Mouse (Mus musculus) testis, postnatal 14 days (tissue): ENCODE results near the gene Adtrp.

Experiments
- DNase-seq: peaks from one replicate; pipeline ENCODE4 v3.0.0; 2021; ENCODE audit warnings: low spot score

Gene Adtrp

GRCm38 (mm10) chr13:41847516-41848126 lies at the start of gene Adtrp:
TSS of gene Adtrp (minus strand) at chr13:41847684.
- no peak for DNase-seq

GRCm38 (mm10) chr13:41892016-41892415 lies 44.5 kb upstream of the Adtrp start:
- DNase-seq = no peak

DNA sequence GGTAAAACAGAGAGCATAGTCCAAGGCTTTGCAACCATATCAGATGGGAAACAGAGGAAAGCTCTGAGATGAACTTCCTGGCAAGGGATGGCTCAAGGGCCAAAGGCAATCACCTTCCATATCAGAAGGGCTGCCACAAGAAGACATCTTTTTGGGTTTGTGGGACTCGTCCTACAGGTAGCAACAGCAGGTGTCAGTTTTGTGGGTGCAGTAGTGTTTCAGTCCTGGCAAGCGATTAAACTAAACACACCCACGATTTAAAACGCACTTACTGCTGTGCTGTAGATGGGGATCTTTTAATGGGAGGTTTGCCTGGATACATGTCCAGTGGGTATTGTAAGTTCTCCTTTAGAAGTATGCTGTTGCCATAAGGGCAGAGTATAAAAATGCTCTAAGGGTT lies 43.1 kb upstream of the Adtrp start:
- no peak for DNase-seq

GRCm38 (mm10) chr13:41890111-41890600 lies 42.7 kb upstream of the Adtrp start:
- DNase-seq = no peak

- no peak for DNase-seq
Measured at GRCm38 (mm10) chr13:41888644-41889043, 41.2 kb upstream of the Adtrp start.

DNA sequence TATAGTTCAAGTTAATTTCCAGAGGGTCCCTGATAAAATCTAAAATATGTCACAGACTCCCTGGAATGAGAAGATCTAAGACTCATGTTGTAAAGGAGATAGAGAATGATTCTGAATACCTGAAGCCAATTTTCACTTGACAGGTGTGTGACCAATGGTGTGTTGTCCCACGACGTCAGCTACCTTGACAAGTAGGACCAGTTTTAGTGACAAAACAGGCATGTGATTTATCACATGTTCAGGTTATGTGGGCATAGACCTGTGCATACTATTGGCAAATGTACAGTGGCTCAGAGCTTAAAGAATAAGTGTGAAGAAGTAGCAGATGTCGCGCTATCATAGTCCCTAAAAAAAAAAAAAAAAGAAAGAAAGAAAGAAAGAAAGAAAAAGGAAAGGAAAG lies 38.6 kb upstream of the Adtrp start:
- DNase-seq = no peak

DNA sequence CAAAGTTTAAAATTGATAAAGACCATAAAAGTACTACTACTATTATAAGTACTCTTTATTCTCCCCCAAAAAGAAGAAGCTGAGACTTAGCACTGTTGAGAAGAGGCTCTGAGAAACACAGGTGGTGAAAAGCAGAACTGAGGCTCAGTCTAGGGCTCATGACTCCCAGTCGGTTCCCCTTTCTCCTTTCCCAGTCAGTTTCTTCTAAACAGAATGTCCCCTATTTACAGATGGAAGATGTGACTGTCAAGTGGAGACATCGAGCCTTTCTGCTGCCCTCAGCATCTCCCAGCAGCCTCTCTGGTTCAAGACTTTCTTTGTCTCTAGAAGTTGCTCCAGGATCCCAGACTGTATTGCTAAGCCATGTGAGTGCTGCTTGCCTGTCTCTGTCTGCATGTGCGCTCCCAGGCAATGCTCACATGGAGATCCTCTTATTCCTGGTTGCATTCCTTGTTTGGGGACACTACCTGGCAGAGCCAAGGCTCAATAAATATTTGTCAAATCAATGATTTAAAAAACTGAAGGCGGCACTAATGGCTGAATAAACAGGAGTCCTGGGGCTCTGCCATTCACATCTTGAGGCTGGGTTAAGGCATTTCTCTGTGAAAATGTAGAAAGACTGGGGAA lies 36.3 kb upstream of the Adtrp start:
- no peak for DNase-seq

DNA sequence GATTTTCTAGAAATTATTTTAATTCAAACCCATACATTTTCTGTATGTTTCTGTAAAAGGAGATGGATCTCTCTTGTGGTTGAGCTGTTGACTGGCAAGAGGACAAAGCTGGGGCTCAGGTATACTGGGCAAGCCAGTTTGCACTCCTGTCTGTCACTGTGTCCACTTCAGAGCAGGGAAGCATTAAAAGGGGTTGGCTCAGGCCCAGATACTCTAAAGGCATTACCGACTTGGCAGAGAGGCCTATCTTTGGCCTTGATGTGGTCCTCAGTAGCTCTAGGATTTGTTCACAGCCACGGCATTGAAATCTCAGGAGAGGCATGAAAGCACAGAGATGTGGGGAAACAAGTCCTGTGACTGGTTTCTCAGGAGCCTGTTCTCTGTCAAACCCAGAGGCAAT lies 33.7 kb upstream of the Adtrp start:
- no peak for DNase-seq

GRCm38 (mm10) chr13:41880525-41880924 lies 33.0 kb upstream of the Adtrp start:
- no peak for DNase-seq

DNA sequence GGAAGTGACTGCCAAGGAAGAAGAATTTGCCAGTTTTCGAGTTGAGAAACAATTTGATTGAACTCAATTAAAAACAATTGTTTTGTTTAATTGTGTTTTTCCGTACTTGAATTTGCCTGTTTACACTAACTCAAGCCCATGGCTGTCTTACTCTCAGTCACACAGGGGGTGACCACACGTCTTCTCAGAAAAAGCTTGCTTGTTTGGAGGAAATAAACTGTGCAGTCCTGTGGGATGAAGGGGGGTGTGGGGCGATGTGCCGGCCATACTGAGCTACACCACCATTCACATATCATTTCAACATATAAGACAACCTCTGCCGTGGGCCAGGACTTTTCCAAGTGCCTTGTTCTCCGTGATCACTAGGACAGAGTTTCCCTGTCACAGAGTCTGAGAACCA lies 25.2 kb upstream of the Adtrp start:
- no peak for DNase-seq

DNA sequence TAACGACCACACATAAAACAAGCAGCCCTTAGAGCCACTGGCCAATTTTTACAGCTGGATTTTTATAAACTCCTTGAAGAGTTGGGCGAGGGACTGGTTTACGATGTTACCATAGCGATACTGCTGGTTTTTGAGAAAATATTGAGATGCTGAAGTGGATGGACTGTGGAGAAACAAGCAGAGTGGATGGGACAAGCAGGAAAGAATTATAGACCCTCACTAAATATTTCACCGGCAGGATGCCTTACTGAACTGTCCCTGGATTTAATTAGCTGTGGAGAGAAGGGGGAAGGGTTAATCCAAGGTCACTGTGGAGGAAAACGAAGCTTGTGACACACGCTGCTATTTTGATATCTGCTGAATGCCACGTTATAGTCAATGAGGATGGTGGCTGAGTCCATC lies 24.7 kb upstream of the Adtrp start:
- no peak for DNase-seq

- DNase-seq = no peak
Measured at GRCm38 (mm10) chr13:41867533-41867932, 20.0 kb upstream of the Adtrp start.

GRCm38 (mm10) chr13:41865575-41865974 lies 18.1 kb upstream of the Adtrp start:
- DNase-seq = no peak

DNA sequence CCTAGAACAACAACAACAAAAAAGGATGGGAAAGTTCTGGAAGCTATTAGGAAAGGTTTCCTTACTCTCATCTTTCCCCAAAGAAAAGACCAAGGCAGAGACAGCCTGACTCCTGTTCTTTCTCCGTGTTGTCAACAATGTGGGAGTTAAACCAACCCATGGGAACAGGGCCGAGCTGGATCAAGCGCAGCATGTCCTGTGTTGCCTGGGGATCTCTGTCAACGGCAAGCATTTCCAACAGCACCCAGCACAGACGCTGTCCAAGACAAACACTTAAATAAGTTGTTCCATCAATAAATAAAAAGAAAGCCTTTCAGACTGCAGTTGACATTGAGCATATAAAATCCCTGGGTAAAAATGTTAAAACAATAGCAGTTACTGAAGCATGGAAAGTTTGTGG lies 17.6 kb upstream of the Adtrp start:
- DNase-seq = no peak

- no peak for DNase-seq
Measured at GRCm38 (mm10) chr13:41860603-41861405, 13.3 kb upstream of the Adtrp start.

GRCm38 (mm10) chr13:41855206-41856185 lies 8.0 kb upstream of the Adtrp start:
- no peak for DNase-seq

GRCm38 (mm10) chr13:41850727-41851378 lies 3.4 kb upstream of the Adtrp start:
- no peak for DNase-seq

DNA sequence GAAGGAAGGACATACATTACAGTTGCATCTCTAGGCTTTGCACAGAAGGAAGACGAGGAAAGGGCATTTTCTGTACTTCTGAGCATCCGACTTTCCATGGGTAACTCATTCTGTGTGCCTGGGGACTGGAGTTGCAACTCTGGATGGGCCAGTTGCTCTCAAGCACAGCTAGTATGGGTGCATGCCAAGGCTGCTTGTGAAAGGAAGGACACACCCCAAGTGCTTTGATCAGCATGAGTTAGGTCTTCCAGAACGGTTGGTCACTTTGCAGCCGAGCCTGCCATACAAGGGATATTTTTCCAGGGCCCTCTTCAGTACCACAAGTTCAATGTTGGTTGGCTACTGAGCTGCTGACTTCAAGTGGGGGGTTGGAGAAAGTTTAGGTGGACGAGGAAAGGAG lies 968 bp downstream of the Adtrp start:
- no peak for DNase-seq

- no peak for DNase-seq
Measured at GRCm38 (mm10) chr13:41845013-41845412, 2.5 kb downstream of the Adtrp start.

DNA sequence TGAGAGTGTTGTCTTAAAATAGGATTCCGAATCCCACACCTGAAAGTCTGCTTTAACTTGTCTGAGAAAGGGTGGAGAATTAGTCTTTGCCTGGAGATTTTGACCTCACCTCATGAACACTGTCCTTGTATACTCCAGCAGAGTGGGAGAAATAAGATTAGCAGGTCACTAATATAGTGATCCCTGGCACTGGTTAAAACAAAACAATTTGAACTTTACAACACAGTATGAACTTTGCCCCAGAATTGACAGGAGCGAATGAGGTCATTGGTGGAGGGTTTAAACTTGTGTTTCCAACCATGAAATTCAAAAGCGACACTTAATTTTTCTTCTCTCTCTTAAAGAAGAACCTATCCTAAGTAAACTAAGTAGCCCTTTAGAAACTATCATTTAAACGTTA lies 3.4 kb downstream of the Adtrp start:
- DNase-seq = no peak

DNA sequence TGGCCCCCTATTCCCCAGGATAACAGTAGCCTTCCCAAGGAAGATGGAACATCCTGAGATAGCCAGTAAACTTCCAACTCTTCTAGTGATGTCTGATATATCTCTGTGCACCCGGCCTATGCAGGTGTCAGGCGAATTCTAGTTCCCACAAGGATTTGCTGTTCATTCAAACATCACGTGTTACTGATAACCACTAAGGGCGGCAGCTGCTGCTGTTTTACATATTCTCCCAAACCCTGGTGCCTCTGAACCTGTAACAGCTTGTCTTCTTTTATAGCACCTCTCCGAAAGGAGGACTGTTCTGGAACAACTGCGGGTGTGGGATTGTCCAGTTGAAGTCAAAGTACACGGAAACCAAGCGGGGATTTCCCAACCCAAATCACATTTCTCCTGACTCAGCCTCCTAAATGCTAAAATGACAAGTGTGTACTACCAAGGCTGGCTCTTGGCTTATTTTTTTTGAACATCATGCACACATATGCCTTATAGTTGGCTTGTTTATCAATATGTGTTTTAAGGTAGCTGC lies 13.8 kb downstream of the Adtrp start:
- no peak for DNase-seq
